Mouse (Mus musculus): ENCODE data around the gene Thap3.

Thap3 gene

DNA sequence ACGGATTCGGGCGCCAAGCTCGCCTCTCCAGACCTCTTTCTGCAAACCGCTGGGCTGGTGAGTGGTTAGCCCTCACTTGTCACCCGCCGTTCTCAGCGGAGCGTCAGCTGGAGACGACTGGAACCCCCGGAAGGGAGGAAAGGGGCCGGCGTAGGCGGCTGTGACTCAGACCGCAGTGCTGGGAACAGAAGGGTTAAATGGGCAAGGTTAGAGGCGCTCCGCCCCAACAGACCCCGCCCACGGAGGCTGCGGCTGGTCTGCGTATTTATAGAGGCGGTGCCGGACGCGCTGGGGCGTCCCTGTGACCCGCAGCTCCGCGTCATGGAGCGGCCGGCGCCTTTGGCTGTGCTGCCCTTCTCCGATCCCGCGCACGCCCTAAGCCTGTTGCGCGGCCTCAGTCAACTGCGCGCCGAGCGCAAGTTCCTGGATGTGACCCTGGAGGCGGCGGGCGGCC lies 19.9 kb upstream of the Thap3 start, which contains the start of gene Klhl21:
Gene Klhl21, plus strand, starts transcription at position 182 of the 454 bp plus-strand sequence.
- peak; percentile 91 for DNase-seq

DNA sequence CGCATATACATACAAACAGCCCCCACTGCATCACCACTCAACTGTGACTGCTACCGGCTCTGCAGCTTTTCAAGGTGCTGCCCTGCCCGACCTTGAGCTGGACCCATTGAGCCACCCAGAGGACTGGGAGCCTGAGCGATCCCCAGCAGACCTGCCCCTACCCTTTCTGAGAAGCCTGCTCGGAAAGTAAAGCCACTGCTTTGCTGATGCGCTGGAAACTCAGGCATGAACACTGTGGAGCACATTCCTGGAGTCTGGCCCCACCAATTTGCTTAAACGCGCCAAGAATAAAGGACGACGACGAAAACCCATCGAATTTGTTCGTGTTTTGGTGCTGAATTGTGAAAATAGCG lies 19.3 kb upstream of the Thap3 start:
- no peak for DNase-seq

DNA sequence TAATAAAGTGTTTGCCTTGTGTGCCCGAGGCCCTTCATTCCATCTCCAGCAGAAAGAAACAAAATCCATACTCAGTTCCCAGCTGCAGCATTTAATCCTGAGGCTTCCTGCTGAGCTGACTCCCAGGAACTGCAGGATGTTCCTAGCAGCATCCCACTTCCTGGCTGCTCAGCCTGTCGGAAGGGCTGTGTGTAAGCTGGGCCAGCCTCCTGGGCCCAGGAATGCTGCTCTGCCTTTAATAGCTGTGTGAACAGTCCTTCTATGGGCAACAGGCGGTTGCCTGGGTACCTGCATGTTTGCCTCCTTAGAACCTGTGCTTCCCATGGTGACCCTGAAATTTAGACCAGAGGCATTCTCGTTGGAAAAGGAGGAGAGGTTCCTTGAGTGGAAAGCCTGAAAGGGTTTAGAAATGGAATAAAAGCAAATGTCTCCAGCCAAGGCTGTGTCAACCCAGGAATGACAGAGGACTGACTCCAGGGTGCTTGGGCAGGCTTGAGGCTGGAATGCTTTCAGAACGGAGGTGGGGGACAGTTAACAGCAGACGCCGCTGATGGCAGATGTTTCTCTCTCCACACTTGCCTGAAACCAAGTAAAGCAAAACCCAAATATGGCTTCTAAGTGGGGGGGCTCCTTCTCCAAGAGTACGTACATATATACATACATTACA lies 18.8 kb upstream of the Thap3 start:
- no peak for DNase-seq

DNA sequence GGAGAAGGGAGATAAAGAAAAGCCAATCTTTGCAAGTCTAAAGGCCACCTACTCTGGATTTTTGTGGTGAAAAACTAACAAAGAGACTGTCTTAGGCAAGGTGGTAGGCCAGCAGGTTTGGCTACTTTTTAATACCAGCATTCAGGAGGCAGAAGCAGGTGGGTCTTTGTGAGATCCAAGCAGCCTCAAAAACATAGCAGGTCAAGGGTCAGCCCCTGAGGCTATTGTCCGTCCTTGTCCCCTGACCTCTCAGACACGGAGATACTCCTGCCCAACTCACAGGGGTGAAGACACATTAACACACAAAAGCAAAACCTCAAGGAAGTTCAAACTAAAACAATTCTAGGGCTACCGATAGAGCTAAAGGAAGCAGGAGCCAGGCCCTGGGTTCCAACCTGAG lies 18.0 kb upstream of the Thap3 start:
- no peak for DNase-seq

DNA sequence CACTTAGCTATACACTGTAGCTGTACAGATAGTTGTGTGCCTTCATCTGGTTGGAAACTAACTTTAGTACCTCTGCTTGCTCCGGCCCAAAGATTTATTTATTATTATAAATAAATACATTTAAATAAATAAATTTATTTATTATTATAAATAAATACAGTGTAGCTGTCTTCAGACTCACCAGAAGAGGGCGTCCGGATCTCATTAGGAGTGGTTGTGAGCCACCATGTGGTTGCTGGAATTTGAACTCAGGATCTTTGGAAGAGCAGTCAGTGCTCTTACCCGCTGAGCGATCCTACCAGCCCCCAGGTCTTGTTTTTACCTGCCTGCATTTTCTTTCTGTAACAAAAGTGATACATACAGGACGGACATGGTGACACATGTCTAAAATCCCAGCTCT lies 17.3 kb upstream of the Thap3 start:
- no peak for DNase-seq

DNA sequence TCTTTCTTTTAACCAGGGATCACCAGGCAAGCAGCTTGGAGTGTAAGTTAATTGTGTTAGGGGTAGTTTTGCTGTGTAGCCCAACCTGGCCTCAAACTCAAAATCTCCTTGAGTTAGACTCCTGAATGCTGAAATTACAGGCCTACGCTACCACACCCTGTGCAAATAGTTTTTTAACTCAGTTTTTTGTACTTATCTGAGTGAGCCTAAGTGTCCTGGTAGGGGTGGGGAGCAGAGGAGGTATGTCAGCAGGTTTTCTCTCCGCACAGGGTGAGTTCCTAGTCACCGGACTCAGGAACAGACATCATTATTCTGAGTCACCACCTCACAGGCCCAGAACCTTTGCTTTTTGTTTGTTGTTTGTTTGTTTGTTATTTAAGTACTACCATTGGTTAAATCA lies 13.3 kb upstream of the Thap3 start:
- DNase-seq: no peak

- no peak for DNase-seq
Measured at GRCm38 (mm10) chr4:152001335-152001734, 12.5 kb upstream of the Thap3 start.

DNA sequence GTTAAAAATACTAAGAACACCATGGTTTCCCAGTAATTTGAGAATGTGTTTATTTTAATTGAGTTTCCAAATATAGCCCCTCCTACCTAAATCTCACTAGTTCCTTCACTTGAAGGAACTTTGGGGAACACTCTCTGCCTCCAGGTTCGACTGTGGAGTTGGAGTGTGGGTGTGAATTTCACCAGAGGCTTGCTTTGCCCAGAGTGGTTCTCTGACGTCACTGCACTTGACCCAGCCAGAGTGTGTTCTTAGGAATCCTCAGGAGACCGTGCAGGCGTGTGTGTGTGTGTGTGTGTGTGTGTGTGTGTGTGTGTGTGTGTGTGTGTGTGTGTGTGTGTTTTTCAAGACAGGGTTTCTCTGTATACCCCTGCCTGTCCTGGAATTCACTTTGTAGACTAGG lies 12.1 kb upstream of the Thap3 start:
- DNase-seq: no peak

DNA sequence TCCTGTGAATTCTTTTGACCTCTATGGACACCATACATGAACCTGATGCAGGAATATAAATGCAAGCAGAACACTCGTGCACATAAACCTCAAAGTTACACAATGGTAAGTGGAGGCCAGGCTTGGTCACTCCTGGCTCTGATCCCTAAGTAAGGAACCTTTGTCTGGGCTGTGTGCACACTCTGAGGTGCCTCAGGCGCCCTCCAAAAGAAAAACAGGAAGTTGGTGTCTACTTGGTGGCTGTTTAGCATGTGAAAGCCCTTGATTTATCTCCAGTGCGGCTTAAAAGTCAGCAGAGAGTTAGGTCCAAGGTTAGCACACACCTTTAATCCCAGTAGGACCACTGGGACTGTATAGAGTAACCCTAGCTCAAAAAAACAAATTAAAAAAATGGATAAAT lies 10.7 kb upstream of the Thap3 start:
- no peak for DNase-seq

DNA sequence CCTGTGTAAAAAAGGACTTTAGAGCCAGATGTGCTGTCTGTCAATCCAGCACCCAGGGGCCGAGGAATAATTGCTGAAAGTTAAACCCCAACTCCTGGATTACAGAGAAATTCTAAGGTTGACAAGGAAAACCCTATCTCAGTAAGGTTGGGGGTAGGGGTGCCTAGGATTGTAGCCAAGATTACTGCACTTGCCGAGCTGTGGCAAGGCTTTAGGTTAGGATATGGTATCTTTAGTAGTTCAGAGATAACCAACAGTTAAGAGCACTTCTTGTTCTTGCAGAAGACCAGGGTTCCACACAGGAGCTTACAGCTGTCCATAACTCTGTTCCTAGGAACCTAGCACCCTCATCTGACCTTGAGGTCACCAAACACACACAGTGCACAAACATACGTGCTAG lies 8.9 kb upstream of the Thap3 start:
- no peak for DNase-seq

- no peak for DNase-seq
Measured at GRCm38 (mm10) chr4:151996951-151997222, 8.1 kb upstream of the Thap3 start.

DNA sequence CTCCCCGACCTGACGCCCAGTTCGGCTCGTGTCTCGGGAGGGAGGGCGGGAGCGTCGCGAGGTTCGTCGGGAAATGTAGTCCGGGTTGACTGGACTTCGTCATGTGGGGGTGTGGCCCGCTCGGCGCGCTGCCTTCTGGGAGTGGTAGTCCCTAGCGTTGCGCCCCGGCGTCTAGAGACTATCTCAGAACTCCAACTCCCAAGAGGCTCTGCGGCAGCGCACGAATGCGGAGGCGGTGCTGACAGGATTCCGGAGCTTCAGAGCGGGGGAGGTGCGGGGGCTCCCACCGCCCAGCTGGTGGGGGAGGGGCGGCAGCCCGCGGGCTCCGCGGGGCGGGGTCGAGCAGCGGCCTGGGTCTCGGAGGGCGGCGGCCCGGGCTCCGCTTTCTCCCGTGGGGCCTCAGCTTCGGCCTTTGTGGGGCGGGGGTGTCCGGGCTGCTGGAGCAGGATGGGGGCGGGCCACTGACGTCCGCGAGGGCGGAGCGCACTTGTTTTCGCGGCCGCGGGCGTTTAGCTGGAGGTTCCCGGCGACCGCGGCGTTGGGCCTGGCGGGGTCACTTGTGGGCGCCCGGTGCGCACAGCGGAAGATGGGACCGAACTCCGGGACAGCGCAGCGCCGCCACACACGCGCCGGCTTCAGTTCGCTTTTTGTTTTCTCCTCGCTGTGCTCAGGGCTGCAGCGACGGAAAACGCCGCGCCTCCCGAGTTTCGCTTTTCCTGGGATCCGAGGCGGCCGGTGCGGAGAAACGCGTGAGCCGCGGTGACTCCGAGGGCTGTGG lies 7.6 kb upstream of the Thap3 start, which contains the start of gene Phf13:
Gene Phf13, minus strand, starts transcription at position 86 of the 778 bp plus-strand sequence.
- peak; percentile 98 to 99 for DNase-seq

DNA sequence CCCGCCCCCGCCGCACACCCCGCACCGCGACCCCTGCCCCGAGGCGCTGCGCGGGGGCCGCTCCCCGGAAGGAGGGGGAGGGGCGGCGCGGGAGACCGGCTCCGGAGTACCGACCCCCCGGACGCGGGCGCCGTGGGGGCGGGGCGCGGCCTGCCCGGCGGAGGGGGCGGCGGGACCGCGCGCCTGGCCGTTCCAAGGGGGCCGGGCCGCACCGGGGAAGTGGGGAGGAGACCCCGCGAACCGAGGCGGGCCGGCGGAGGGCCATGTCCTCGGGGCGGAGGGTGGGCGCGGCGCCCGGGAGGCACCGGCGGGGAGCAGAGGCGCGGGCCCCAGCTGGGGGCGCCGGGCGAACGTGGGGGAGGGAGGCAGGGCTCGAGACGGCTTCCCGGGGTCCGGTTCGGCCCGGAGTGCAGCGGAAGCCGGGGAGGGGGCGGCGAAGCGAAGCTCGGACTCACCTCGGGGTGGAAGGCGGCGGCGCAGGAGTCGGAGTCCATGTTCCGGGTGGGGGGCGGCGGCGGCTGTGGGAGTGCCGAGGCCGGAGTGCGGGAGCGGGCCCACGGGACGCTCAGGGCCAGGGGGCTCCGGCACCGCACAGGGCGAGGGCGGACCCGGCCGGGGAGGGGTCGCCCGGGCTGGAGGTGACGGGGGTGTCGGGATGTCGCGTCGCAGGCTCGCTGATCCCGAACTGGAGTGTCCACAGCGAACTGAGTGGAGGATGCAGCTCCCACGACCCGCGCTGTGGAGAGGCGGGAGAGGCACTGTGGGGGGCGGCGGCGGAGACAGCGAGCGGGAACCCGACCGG lies 6.8 kb upstream of the Thap3 start:
- DNase-seq: peak; percentile 48 to 76

DNA sequence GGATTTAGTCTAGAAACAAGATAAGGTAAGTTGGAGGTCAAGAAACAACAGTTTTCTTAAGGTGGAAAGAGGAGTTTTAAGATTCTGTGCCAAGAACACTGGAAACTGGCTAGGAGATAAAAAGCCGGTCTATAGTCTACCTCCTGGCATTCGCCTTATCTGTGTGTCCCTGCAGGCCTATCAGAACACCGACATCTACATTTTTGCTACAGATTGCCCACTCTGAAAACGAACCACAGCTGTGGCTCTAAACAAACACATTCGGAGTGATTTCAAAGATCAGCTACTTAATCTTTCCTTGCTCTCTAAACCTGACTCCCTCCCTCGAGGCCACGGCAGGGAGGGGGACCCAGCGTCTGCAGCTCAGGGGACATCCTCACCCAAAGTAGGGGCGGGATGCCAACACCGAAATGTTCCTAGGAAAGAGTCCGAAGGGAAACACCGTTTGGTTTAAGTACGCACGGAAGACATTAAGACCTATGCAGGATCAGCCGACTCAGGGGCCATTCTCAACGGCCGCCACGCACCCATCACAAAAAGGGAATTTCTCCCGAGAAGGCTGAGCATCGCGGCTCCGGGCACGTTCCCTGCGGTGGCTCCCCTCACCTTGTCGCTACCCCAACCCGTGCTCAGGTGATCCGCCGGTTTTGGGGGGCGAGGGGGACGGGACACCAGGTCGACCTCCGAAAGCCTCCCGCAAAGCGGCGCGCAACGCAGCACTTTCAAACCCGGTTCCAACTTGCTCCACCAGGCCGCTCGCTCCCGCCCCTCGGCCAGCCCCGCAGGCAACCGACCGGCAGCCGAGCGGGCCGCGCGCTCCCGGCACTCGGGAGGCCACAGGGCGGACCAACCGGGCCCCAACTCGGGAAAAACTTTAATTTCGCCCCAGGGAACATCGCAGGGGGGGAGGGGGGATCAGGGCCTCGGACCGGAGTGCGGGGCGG lies 5.7 kb upstream of the Thap3 start:
- peak in 1 of 2 experiments; percentile 57 for DNase-seq

GRCm38 (mm10) chr4:151993035-151993434 lies 4.2 kb upstream of the Thap3 start:
- DNase-seq: no peak

DNA sequence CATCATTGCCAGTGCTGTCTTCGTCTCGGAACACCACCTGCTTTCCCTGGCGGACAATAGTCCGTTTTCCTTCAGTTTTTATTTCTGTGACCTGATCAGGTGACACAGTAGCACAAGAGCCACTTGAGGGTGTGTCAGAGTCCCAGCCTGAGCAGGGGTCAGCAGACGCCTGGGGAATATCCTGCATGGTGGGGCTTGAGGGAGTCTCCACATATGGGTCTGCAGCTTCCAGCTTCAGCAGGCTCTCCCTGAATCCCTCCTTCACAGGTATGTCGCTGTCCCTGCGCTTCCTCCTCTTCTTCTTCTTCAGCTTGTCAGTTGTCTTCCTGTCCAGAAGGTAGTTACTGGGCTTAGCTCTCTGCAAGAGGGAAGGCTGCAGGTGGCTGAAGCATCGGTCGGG lies 3.3 kb upstream of the Thap3 start:
- no peak for DNase-seq

GRCm38 (mm10) chr4:151989110-151989488 lies 302 bp upstream of the Thap3 start:
- no peak for DNase-seq

- no peak for DNase-seq
Measured at GRCm38 (mm10) chr4:151988014-151988341, 819 bp downstream of the Thap3 start.

DNA sequence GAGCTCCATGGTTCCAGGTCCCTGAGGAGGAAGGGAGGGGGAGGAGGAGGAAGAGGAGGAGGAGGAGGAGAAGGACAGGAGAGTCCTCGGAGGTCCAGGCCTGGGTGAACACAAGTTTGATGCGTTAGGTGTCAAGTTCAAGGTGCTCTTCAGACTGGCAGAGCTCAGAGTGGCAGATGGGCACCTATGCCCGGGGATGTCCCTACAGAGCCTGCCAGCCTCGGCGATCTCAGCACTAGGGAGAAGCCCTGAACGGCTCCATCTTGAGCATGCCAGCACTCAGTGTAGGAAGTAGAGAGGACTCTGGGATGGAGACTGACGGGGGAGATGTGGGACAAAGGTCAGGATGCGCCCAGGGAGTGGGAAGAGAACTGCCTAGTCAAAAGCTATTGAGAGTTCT lies 2.1 kb downstream of the Thap3 start:
- DNase-seq: no peak

GRCm38 (mm10) chr4:151985886-151986285 lies 2.9 kb downstream of the Thap3 start:
- no peak for DNase-seq

DNA sequence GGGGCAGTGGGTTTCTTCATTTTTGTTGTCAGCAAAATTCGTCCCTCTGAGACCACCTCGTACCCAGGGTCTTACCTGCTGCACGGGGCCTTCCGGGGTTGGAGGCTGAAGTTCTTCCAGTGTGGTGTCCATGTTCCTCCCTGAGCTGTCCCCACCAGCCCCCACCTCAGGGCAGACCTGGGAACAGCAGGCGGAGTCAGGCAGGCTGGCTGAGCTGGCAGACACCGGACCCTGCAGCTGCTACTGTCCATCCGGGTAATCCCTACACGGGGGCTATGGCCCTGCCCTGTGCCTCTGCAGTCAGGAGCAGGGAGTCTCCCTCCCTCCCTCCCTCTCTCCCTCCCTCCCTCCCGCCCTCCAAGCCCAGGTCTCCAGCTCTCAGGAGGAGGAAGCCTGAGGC lies 5.2 kb downstream of the Thap3 start:
- no peak for DNase-seq

DNA sequence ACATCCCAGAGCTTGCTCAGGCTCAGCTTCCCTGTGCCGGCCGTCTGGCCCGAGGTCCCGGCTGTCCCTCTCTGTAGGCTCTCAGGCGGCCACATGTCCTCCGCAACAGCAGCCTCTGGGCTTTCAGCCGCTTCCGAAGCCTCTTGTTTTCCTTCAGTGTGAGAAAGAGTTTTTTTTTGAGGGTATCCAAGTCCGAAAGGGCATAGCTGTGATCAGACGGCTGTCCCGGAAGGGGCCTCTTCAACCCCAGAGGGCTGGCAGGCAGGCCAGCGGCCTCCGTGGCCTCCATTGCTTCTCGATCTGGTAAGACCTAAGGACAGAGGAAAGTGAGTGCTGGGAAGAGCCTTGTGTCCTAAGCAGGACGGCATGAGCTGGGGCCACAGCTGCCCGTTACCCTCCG lies 5.8 kb downstream of the Thap3 start:
- no peak for DNase-seq

GRCm38 (mm10) chr4:151981363-151981762 lies 7.4 kb downstream of the Thap3 start:
- peak; percentile 68 to 71 for DNase-seq
